Mouse (Mus musculus) heart, postnatal 36 days (tissue): ENCODE measurements around the gene Med23. TPM values are rescaled to one million over a fixed set of nuclear protein-coding genes. Genes with fewer than 3 reads are reported as not detected.

Experiments
- DNase-seq, 2 experiments: peaks; one replicate each; pipeline ENCODE4 v3.0.0; 2021 to 2022
- intact Hi-C: fragments of 180-260 bp; cut with DNase I; formaldehyde crosslinking; loops from one replicate; pipeline ENCODE4 v1.15.1; 2025
- microRNA-seq, 2 experiments: library from miRNA; unstranded; fragments of <30 nt; microRNA quantifications; one replicate each; pipeline ENCODE4 v1.2.0; 2021; ENCODE audit warnings: borderline number of aligned reads in 2 of 2
- total RNA-seq, 2 experiments: library from RNA; stranded (reverse); gene quantifications; 2 replicates each; pipeline ENCODE4 v1.2.3; 2021

The Med23 gene
- total RNA-seq, 2 experiments from 2014 or later: 14.1 to 15.4 TPM

GRCm38 (mm10) chr10:24958280-24959042 lies 88.7 kb downstream of the Med23 start:
- intact Hi-C loops: no loop called here
- DNase-seq: no peak

- intact Hi-C loops: no loop called here
- peak in 1 of 2 experiments; percentile 25 for DNase-seq
Measured at GRCm38 (mm10) chr10:24959043-24959916, 89.5 kb downstream of the Med23 start.

GRCm38 (mm10) chr10:24961112-24961511 lies 91.3 kb downstream of the Med23 start:
- DNase-seq: no peak
- intact Hi-C loops: loop anchor here (1.0 to 5.0 kb wide), 2 partner anchors 258 to 276 kb away; no protein-coding TSS in a partner anchor

- intact Hi-C loops: loop anchor here (1.0 to 5.0 kb wide), 2 partner anchors 257 to 275 kb away; no protein-coding TSS in a partner anchor
Measured at GRCm38 (mm10) chr10:24961889-24962288, 92.1 kb downstream of the Med23 start.

More at GRCm38 (mm10) chr10:24961889-24962288, 92.1 kb downstream of the Med23 start:
- no peak for DNase-seq

Small RNA genes lying within 50 kb of the gene (microRNA-seq; reads per million reads assigned to microRNA genes)
- 0 reads per million in 2 experiments for gene Mir6905

Other genes with a start within 250 kb of the Med23 start
- gene Enpp1, start 157.8 kb upstream of the Med23 start, total RNA-seq: 1 to 10 TPM; 5.2 TPM
- gene Enpp3, start 27.2 kb upstream of the Med23 start, total RNA-seq: 1 to 10 TPM; 3.3 to 4.4 TPM
- gene Arg1, start 57.5 kb downstream of the Med23 start, total RNA-seq: not detected